Mouse (Mus musculus): ENCODE results near the gene Cfap52.

Cfap52 gene

GRCm38 (mm10) chr11:67926348-67927055, 38.9 kb downstream of the Cfap52 start:
- ATAC-seq (ENCODE audit: low TSS enrichment) = peak; percentile 53

- ATAC-seq (ENCODE audit: low TSS enrichment) = no peak
Observed at GRCm38 (mm10) chr11:67925000-67925399, 40.5 kb downstream of the Cfap52 start.

- no peak for ATAC-seq (ENCODE audit: low TSS enrichment)
Observed at GRCm38 (mm10) chr11:67923720-67924119, 41.7 kb downstream of the Cfap52 start.

- ATAC-seq (ENCODE audit: low TSS enrichment) = peak; percentile 35; the same call in 1 of the 2 replicates
Observed at GRCm38 (mm10) chr11:67922755-67923125, 42.7 kb downstream of the Cfap52 start.

GRCm38 (mm10) chr11:67921827-67922754, 43.4 kb downstream of the Cfap52 start, which contains the start of gene Usp43:
TSS of gene Usp43 (minus strand) at chr11:67922153.
- ATAC-seq (ENCODE audit: low TSS enrichment) = peak; percentile 18; the same call in 1 of the 2 replicates

GRCm38 (mm10) chr11:67921091-67921826, 44.2 kb downstream of the Cfap52 start:
- peak; percentile 14; the same call in 1 of the 2 replicates for ATAC-seq (ENCODE audit: low TSS enrichment)

- no peak for ATAC-seq (ENCODE audit: low TSS enrichment)
Observed at GRCm38 (mm10) chr11:67920226-67920960, 45.1 kb downstream of the Cfap52 start.

- peak; percentile 36; the same call in 1 of the 2 replicates for ATAC-seq (ENCODE audit: low TSS enrichment)
Observed at GRCm38 (mm10) chr11:67919593-67919992, 45.9 kb downstream of the Cfap52 start.

GRCm38 (mm10) chr11:67917126-67917525, 48.3 kb downstream of the Cfap52 start:
- no peak for ATAC-seq (ENCODE audit: low TSS enrichment)

- no peak for ATAC-seq (ENCODE audit: low TSS enrichment)
Observed at GRCm38 (mm10) chr11:67911074-67911473, 54.4 kb downstream of the Cfap52 start.

GRCm38 (mm10) chr11:67903756-67904155, 61.7 kb downstream of the Cfap52 start:
- no peak for ATAC-seq (ENCODE audit: low TSS enrichment)

- peak; percentile 81 for ATAC-seq (ENCODE audit: low TSS enrichment)
Observed at GRCm38 (mm10) chr11:67897064-67897560, 68.3 kb downstream of the Cfap52 start.

GRCm38 (mm10) chr11:67895641-67896040, 69.8 kb downstream of the Cfap52 start:
- peak; percentile 66; the same call in 1 of the 2 replicates for ATAC-seq (ENCODE audit: low TSS enrichment)

- peak; percentile 87 for ATAC-seq (ENCODE audit: low TSS enrichment)
Observed at GRCm38 (mm10) chr11:67888521-67888920, 76.9 kb downstream of the Cfap52 start.

- no peak for ATAC-seq (ENCODE audit: low TSS enrichment)
Observed at GRCm38 (mm10) chr11:67885921-67886320, 79.5 kb downstream of the Cfap52 start.
